Mouse (Mus musculus): ENCODE results near the gene Utp3.

Gene Utp3

GRCm38 (mm10) chr5:88574829-88575228, 20.6 kb downstream of the Utp3 start:
- no peak for DNase-seq

GRCm38 (mm10) chr5:88575506-88576338, 21.5 kb downstream of the Utp3 start:
- no peak for DNase-seq

DNA sequence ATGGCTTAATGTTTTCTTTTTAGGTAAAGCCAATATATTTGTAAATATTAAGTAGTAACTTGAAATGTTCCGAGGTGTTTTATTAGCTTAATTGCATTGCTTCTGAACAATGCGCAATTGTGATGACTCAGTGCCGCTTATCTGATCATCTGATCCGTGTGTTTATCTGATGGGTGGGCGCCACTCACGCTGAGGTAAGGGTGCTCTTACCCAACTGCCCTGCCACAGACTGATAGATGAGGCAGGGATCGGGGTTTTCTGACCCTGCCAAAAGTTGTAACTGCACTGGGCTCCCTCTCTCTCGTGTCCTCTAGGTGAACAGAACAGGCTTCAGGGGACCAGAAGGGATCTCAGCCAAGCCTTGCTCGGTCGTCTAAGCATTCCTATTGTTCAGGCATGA, 26.4 kb downstream of the Utp3 start:
- DNase-seq = no peak

DNA sequence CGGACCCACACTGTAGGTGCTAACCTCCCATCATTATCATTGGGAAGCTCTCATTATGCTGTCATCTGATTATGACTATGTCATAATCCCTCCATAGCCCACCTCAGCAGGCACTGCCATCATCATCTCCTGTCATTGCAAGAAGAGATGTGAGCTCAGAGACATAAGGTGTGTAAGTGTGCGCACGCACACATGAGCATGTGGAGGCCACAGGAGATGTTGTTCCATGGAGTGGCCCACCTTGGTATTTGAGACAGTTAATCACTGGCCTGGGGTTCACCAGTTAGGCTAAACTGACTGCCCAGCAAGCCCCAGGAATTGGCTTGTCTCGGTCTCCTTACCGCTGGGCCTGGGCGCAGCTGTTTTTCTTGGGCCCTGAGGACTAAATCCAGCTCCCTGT, 27.1 kb downstream of the Utp3 start:
- DNase-seq = no peak

DNA sequence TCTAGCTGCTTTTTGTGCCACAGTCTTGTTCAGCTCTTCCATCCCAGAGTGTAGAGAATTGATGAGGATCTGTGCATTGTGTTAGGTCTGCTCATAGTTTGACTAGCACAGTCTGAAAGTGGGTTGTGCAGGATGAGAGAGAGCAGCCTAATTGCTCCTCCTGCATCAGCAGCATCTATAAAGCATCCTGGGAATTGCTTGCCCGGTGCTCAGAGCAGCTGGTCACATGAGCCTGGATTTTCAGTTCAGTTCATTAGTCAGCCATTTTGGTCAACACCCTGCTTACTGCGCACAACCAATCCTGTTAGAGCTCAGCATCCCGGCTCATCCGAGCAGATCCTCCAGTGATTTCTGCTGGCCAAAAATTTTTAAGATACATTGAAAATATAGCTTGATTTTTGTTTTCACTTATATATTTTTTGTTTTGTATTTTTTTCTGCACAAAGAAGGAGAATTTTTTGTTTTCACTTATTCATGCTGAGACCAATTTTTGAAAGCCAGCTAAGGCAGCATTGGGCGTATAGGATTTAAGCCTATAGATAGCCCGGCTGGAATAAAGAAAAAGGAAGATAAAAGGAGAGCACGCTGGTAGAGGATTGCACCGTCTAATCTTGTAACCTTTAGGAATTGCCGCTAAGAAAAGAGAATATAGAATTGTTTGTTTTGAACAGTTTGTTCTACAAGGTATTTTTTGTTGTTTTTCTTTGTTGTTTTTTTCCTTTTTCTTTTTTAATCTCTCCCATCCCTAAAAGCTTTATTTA, 29.2 kb downstream of the Utp3 start:
- DNase-seq = peak; percentile 93

DNA sequence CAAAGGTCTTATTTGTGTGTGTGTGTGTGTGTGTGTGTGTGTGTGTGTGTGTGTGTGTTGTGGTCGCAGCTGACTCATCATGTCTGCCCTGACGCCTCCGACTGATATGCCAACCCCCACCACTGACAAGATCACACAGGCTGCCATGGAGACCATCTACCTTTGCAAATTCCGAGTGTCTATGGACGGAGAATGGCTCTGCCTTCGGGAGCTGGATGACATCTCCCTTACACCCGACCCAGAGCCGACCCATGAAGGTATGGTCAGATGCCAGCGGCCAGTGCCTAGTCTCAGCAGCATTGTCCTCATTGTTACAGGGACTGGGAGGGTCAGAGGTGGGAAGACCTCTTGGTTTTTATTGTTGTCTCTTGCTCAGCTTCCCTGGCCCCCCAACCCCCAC, 29.8 kb downstream of the Utp3 start:
- peak; percentile 70 for DNase-seq

GRCm38 (mm10) chr5:88586407-88587174, 32.3 kb downstream of the Utp3 start:
- peak; percentile 89 for DNase-seq

- DNase-seq = peak; percentile 40
Observed at GRCm38 (mm10) chr5:88587211-88587934, 33.1 kb downstream of the Utp3 start.

DNA sequence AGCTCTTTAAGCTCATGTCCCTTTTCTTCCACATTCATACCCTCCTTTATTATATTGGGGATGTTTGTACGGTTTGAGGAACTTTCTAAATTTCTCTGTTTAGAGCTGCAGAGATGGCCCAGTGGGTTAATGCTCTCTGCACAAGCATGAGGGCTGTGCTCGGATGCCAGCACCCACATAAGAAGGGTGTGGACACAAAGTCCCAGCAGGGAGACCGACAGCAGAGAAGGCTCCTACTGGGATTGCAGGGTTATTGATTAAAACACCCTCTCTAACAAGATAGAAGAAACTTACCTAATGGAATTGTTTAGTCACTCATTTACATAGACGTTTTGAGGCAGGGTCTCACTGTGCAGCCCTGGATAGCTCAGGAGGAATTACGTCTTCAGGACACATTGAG, 34.2 kb downstream of the Utp3 start:
- DNase-seq = no peak

DNA sequence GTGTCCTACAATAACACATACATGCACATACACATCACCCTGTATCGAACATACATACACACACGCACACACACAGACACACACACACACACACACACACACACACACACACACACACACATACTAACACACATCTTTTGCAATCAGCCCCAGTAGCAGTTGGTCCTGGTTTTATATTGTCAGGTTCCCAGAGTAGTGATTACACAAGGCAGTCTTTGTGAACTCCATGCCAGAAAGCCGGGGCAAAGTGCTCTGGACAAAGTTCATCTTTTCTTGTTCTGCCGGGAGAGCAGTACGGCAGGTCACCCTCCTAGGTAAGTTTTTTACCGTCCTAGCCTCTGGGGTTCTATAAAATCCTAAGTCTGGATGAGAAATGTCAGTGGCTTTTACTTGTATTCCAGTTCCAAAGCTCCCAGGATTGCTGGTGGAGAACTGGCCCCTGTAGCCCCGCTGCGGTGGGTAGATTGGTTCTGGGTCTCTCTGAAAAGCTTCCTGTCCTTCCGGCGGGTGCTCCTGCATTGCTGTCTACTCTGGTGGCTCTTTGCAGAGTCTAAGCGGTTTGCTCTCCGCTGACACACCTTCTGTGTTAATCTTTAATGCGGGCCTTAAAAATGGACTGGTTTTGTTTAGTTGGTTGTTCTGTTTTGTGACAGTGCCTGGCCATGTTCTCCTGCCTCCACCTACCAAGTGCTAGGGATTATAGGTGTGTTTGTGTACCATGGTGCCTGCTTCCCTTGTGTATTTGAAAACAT, 39.3 kb downstream of the Utp3 start:
- no peak for DNase-seq

DNA sequence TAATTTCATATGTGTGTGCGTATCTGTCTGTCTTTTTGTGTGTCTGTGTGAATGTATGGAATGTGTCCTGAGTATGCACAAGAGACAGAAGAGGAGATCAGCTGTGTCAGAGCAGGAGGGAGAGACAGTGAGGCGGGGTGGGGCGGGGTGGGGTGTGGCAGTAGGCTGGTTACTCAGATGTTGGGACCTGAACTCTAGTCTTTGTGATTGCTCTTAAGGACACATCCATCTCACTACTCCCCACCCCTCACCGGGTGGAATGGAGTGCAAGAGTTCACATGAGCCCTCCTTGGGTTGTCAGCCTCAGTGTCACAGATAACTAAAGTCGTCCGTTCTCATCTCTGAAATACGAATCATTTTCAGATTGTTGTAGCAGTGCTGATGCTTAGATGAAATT, 39.9 kb downstream of the Utp3 start:
- no peak for DNase-seq

DNA sequence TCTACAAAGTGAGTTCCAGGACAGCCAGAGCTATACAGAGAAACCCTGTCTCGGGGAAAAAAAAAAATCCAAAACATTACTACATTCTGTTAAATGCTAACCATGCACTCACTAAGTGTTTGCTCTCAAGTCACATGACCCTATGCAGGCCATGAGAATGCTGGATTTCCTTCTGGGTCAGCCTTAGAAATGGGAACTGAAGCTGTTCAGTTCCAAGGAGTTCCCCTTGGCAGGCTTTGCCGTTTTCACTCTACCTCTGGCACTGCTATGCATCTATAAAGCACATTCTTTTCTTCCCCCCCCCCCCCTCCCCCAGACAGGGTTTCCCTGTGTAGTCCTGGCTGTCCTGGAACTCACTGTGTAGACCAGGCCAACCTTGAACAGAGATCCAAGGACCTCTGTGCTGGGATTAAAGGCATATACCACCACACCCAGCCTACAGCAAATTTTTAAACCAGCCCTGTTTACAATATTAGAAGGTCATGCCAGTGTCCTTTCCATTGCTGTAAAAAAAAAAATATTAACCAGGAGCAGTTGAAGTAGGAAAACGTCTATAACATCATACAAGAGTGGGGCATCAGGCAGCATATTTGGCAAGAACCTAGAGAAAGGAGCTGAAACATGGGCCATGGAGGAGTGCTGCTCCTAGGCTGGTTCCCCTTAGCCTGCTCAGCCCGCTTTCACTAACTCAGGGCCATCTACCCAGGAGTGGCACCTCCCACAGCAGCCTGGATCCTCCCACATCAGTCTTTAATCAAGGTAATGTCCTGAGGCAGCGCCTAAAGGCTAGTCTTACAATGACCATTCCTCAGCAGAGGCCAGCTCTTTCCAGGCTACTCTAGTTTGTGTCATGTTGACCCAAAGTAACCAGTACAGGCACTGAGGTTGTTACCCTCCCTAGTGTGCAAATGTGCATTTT, 41.5 kb downstream of the Utp3 start:
- no peak for DNase-seq

GRCm38 (mm10) chr5:88598961-88599360, 44.7 kb downstream of the Utp3 start:
- no peak for DNase-seq

DNA sequence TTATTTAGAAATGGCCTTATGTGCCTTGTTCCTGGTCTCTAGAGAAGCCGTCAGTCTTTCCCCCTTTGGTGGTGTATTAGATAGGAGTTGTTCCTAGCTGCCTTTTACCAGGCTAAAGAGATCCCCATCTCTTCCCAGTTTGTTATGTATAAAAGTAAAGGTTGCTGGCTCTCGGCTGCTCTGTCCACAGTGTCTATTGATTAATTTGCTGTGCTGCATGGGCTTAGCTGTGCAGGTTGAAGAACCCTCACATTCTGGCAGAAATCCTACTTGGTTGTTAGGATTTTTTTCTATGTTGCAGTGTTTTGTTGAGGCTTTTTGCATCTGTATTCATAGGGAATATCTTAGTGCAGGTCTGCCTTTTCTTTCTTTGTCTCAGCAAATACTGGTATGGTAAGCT, 47.8 kb downstream of the Utp3 start:
- DNase-seq = no peak

GRCm38 (mm10) chr5:88602713-88603112, 48.5 kb downstream of the Utp3 start:
- no peak for DNase-seq

- DNase-seq = no peak
Observed at GRCm38 (mm10) chr5:88604046-88604445, 49.8 kb downstream of the Utp3 start.

DNA sequence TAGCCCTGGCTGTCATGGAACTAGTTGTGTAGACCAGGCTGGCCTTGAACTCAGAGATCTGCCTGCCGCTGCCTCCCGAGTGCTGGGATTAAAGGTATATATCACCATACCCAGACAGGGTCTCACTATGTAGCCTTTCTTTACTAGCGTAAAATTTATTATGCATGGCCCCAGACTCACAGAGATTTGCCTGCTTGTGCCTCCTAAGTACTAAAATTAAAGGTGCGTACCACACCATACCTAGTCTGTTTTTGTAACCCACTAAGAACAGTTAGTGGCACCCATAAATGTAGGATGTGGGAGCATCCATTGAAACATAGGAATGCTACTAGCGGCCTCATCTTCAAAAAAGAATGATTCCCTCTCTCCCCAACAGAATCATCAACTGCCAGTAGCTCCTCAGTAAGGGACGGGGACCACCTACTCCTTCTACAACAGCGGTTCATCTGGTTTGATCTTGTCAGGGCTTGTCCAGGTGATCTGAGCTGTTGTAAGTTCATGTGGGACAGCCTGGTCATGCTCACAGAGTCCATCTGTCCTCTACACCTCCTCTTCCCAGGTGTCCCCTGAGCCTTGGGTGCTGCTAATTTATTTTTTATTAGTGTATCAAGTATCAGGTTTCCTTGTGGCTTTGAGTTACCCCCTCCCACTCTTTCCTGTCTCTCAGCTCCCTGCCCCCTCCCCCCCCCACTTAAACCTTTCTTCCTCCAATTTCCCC, 50.5 kb downstream of the Utp3 start:
- no peak for DNase-seq

All from cerebellum, adult 11-12 months (tissue).